Mouse (Mus musculus) liver, adult 2 months (tissue): Measurements from ENCODE around the gene Elovl6.

Source experiments
- CTCF ChIP-seq: fragments of 200-500 bp; IDR thresholded peaks from 2 replicates; pipeline ENCODE4 v1.5.1; 2011; ENCODE audit warnings: low read depth, low read length, control low read depth
- POLR2A ChIP-seq: fragments of 200-500 bp; IDR thresholded peaks from 2 replicates; pipeline ENCODE4 v1.6.1; 2011; ENCODE audit warnings: low read length, control low read depth; ENCODE audit not compliant: insufficient read depth; ENCODE audit errors: extremely low read depth

- TF ChIP-seq CTCF (no peak), POLR2A (no peak)
Measured at GRCm38 (mm10) chr3:129563807-129564206, 31.7 kb downstream of the Elovl6 start.
